ENCODE assay signal across 15 mouse cellular contexts in the genomic region with DNA sequence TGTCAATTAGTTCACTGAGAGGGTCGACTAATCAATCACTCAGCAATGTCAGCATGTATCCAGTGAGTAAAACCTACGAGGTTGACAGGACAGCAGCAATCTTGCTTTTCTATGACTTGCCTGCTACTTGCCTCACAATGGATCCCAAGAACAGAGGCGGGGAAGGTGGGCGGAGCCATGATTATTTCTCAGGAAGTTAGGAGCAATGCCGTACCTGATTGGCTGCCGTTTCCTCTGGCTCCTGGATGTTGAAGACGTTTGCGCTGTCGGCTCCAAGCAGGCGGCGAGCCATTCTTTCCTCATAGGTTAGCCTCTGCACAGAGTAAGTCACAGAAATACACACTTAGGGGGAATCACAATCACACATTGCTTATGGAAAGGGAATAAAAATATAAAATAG. TPM values are rescaled to one million over a fixed set of nuclear protein-coding genes. Genes with fewer than 3 reads are reported as not detected.
A peak's percentile ranks its signal among the peaks of the same experiment; 100 is the strongest.
DNase-seq lines count a peak whose midpoint lies in the region; ATAC-seq and TF ChIP-seq lines count a peak whose summit lies in the region.
"Had no signal": no experiment of that assay in that cellular context is flagged by ENCODE, and none has a peak within 500 bp of the region (broad histone marks: within the 10 kb centered on the region; RNA-seq: fewer than 3 reads in every experiment).

No protein-coding gene starts in this region.

- no peak for ATAC-seq in midbrain, embryonic 14.5 days (ENCODE audit: low FRiP score, low TSS enrichment)
- ATAC-seq in midbrain, embryonic 15.5 days (replicated peaks): no peak
- ATAC-seq in hindbrain, postnatal 0 days: no peak
- ATAC-seq: forebrain, embryonic 15.5 days had no signal

- no peak overlapping the region for H3K27ac ChIP-seq in midbrain, embryonic 14.5 days (replicated peaks; ENCODE audit: low read depth, low read length)
- no peak overlapping the region for H3K27ac ChIP-seq in midbrain, embryonic 15.5 days
- no peak overlapping the region; the same call in 1 of the 2 replicates for H3K27ac ChIP-seq in ES-E14 (ENCODE audit: insufficient read depth, low read depth, low read length, poor library complexity, severe bottlenecking)
- no peak overlapping the region for H3K27ac ChIP-seq in hindbrain, postnatal 0 days
- H3K27ac ChIP-seq: forebrain, embryonic 15.5 days; limb, embryonic 15.5 days had no signal

- H3K4me3 ChIP-seq in midbrain, embryonic 14.5 days (replicated peaks; ENCODE audit: low read depth, low read length): no peak overlapping the region
- no peak overlapping the region for H3K4me3 ChIP-seq in midbrain, embryonic 15.5 days
- H3K4me3 ChIP-seq in ES-E14 (ENCODE audit: insufficient read depth in 1 of 2, low read depth in 1 of 2, low read length in 2 of 2, poor library complexity in 1 of 2, severe bottlenecking in 1 of 2): peak overlapping the region in 1 of 2 experiments; percentile 57; a peak in 2 of 4 replicates
- H3K4me3 ChIP-seq in hindbrain, postnatal 0 days (ENCODE audit: low read length): no peak overlapping the region
- H3K4me3 ChIP-seq: forebrain, embryonic 15.5 days; limb, embryonic 15.5 days had no signal

- no peaks in the 10 kb centered on the region for H3K4me1 ChIP-seq in midbrain, embryonic 14.5 days (ENCODE audit: control insufficient read depth, insufficient read depth, low read length)
- H3K4me1 ChIP-seq in midbrain, embryonic 15.5 days: no peaks in the 10 kb centered on the region
- H3K4me1 ChIP-seq in ES-E14 (ENCODE audit: control insufficient read depth in 2 of 2, insufficient read depth in 2 of 2, low read length in 2 of 2, poor library complexity in 1 of 2): peaks cover 12 to 18% of the 10 kb centered on the region in 2 experiments
- no peaks in the 10 kb centered on the region for H3K4me1 ChIP-seq in hindbrain, postnatal 0 days (ENCODE audit: insufficient read depth, low read length)
- H3K4me1 ChIP-seq: forebrain, embryonic 15.5 days; limb, embryonic 15.5 days had no signal

- H3K9me3 ChIP-seq in midbrain, embryonic 14.5 days (ENCODE audit: control insufficient read depth, low read length): no peaks in the 10 kb centered on the region
- H3K9me3 ChIP-seq in midbrain, embryonic 15.5 days: no peaks in the 10 kb centered on the region
- H3K9me3 ChIP-seq in ES-E14 (ENCODE audit: control insufficient read depth, insufficient read depth, low read depth, low read length): no peaks in the 10 kb centered on the region
- H3K9me3 ChIP-seq in hindbrain, postnatal 0 days (ENCODE audit: low read length): no peaks in the 10 kb centered on the region
- H3K9me3 ChIP-seq: forebrain, embryonic 15.5 days; limb, embryonic 15.5 days had no signal

- in situ Hi-C loops in ES-E14 (cut with MboI; ENCODE audit: low sequenced_read_pairs in 2 of 2, unreplicated experiment in 2 of 2): loop anchor here (5.0 to 25.0 kb wide), 4 partner anchors 159 to 527 kb away; no protein-coding TSS in a partner anchor

- peaks cover 3% of the 10 kb centered on the region; the same call in 1 of the 2 replicates for H3K36me3 ChIP-seq in midbrain, embryonic 14.5 days (ENCODE audit: control insufficient read depth, insufficient read depth, low read length)
- H3K36me3 ChIP-seq in midbrain, embryonic 15.5 days (replicated peaks): no peaks in the 10 kb centered on the region
- H3K36me3 ChIP-seq in ES-E14 (ENCODE audit: control insufficient read depth, insufficient read depth, low read length, poor library complexity, severe bottlenecking): no peaks in the 10 kb centered on the region
- no peaks in the 10 kb centered on the region for H3K36me3 ChIP-seq in hindbrain, postnatal 0 days (ENCODE audit: insufficient read depth, low read length)
- H3K36me3 ChIP-seq: forebrain, embryonic 15.5 days had no signal

- H3K4me2 ChIP-seq in midbrain, embryonic 14.5 days (ENCODE audit: low read length): no peak overlapping the region
- no peak overlapping the region for H3K4me2 ChIP-seq in midbrain, embryonic 15.5 days
- no peak overlapping the region for H3K4me2 ChIP-seq in hindbrain, postnatal 0 days (ENCODE audit: low read depth, low read length)
- H3K4me2 ChIP-seq: forebrain, embryonic 15.5 days; limb, embryonic 15.5 days had no signal

- no peaks in the 10 kb centered on the region for H3K27me3 ChIP-seq in midbrain, embryonic 14.5 days (ENCODE audit: control insufficient read depth, insufficient read depth, low read length)
- no peaks in the 10 kb centered on the region for H3K27me3 ChIP-seq in midbrain, embryonic 15.5 days (replicated peaks)
- no peaks in the 10 kb centered on the region for H3K27me3 ChIP-seq in hindbrain, postnatal 0 days (ENCODE audit: insufficient read depth, low read length)
- H3K27me3 ChIP-seq: forebrain, embryonic 15.5 days; limb, embryonic 15.5 days had no signal

- DNase-seq in midbrain, embryonic 14.5 days: peak; percentile 40
- peak; percentile 87 for DNase-seq in ES-E14 (ENCODE audit: low read depth, low spot score)
- peak; percentile 42 for DNase-seq in embryo, embryonic 10.5 days (ENCODE audit: low spot score)
- peak; percentile 33 for DNase-seq in hindbrain, postnatal 0 days (ENCODE audit: low spot score)
- no peak for DNase-seq in urinary bladder, postnatal 14 days (ENCODE audit: low spot score)
- DNase-seq in adrenal gland, postnatal 25 days: no peak
- DNase-seq: cerebellum, adult 9-11 months; kidney, adult 8-10 months; kidney, postnatal 36 days; retina, postnatal 1 day; right cerebral cortex, postnatal 4 days; thymus, adult 18-20 months had no signal

- no peak for TF ChIP-seq CTCF in hindbrain, postnatal 0 days (IDR thresholded peaks at IDR 0.05; ENCODE audit: low read depth)

- no peak overlapping the region for H3K9ac ChIP-seq in midbrain, embryonic 14.5 days (replicated peaks; ENCODE audit: low read length)
- H3K9ac ChIP-seq in midbrain, embryonic 15.5 days: no peak overlapping the region
- H3K9ac ChIP-seq in ES-E14 (ENCODE audit: insufficient read depth, low read depth, low read length, poor library complexity, severe bottlenecking): no peak overlapping the region
- H3K9ac ChIP-seq in hindbrain, postnatal 0 days (replicated peaks; ENCODE audit: low read length): no peak overlapping the region
- H3K9ac ChIP-seq: forebrain, embryonic 15.5 days; limb, embryonic 15.5 days had no signal

- WGBS in midbrain, embryonic 14.5 days: 80% methylated on average over 11 of the region's 11 CpGs
- WGBS in midbrain, embryonic 15.5 days: 77% methylated on average over 11 of the region's 11 CpGs
- WGBS in hindbrain, postnatal 0 days: 67% methylated on average over 11 of the region's 11 CpGs

TF ChIP-seq in ES-E14, 5 proteins besides CTCF, POLR2A, EP300 and RAD21:
- TF ChIP-seq CHD2 (IDR thresholded peaks at IDR 0.05; ENCODE audit: low read depth, low read length): no peak
- TF ChIP-seq HCFC1 (IDR thresholded peaks at IDR 0.05; ENCODE audit: borderline replicate concordance, insufficient read depth, low read length): no peak
- no peak for TF ChIP-seq ZC3H11A (IDR thresholded peaks at IDR 0.05; ENCODE audit: borderline replicate concordance, low read depth, low read length)
- TF ChIP-seq ZNF384 (IDR thresholded peaks at IDR 0.05; ENCODE audit: low read depth, low read length): no peak
- TF ChIP-seq MAFK (IDR thresholded peaks at IDR 0.05; ENCODE audit: insufficient read depth, low read depth, low read length): no peak

RNA-seq across cellular contexts. Expression of a gene that starts 47.9 kb away (rescaled TPM):
- 23.0 and 23.8 TPM in 2 replicates for polyA plus RNA-seq in midbrain, embryonic 14.5 days (2014; fragmentation: Nextera tagmentation; extraction: Ambion mirVana)
- 16.1 and 18.6 TPM in 2 replicates for polyA plus RNA-seq in midbrain, embryonic 15.5 days (2015; fragmentation: Nextera tagmentation; extraction: Ambion mirVana)
- total RNA-seq in ES-E14 (2012; rRNA removed): 12.4 and 17.5 TPM in 2 replicates
- total RNA-seq in hindbrain, postnatal 0 days (2014; rRNA removed): 3.7 and 10.1 TPM in 2 replicates
- polyA plus RNA-seq in hindbrain, postnatal 0 days (2015; fragmentation: Nextera tagmentation; extraction: Ambion mirVana): 24.5 and 27.9 TPM in 2 replicates
- 50.8 and 59.9 TPM in 2 replicates for total RNA-seq in adrenal gland, postnatal 25 days (2021)

Comparison
In these comparisons a context has a peak if more than half of its experiments do, and no peak if none do; other contexts are left out.
1. DNase-seq: peak in midbrain, embryonic 14.5 days (single experiment), ES-E14 (single experiment), embryo, embryonic 10.5 days (single experiment) and hindbrain, postnatal 0 days (single experiment); none in urinary bladder, postnatal 14 days (single experiment) and adrenal gland, postnatal 25 days (single experiment).